Mouse (Mus musculus) liver, postnatal 0 days (tissue): ENCODE measurements at regions not wholly inside any gene's neighbourhood (a gene's known extent, or its start where the extent isn't known, plus 50 kb on each side); places are given as distances from the start of the nearest gene placed in this dataset.

ENCODE experiments used
- CTCF ChIP-seq: sonication (generic); IDR thresholded peaks from 2 replicates; pipeline ENCODE4 v1.5.1; 2016; ENCODE audit warnings: antibody characterized with exemption, low read depth
- EP300 ChIP-seq: IDR thresholded peaks from 2 replicates; pipeline ENCODE4 v1.6.1; 2016; ENCODE audit warnings: antibody characterized with exemption, low read depth, mild to moderate bottlenecking

DNA sequence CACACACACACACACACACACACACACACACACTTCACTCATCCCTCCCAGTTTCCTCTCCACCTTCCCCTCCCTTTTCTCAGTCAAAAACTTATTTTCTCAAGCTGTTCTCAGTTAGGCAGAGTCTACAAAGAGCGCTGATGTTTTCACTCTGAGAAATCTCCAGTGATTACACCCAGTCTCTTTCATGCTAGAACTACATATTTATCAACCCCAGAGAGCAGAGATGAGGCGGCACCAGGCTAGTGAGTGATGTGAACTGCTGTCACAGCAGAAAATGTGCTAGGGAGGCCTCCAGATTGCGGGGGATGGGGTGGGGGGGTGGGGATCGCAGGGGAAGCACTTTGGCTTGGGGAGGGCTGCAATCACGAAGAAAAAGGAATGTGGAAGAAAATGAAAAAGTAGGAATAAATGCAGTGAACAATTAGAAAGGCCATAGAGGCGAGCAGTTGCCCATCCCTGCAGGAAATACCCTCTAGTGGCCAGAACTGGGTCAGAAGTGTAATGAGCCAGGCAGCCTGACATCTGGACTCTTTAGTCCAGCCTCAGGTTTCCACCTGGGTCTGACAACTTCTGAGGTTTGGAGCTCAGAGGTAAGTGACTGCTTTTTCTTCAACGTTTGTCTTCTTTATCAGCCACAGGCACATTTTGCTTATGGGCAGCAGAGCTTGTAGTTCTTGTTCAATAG lies 276.9 kb downstream of the Nuf2 start:
- 0 out of 2 replicates have a peak, but pooled peaks have one; percentile 7 for TF ChIP-seq CTCF
- no peak for TF ChIP-seq EP300
